Mouse (Mus musculus) ES-Bruce4 (cell line): ENCODE measurements around the gene Rnf169. TPM values are rescaled to one million over a fixed set of nuclear protein-coding genes. Genes with fewer than 3 reads are reported as not detected.

Experiments used
- H3K27ac ChIP-seq: 2 replicates; pipeline ENCODE4 v1.5.1; 2012; ENCODE audit warnings: low read length, inconsistent platforms; ENCODE audit not compliant: insufficient read depth
- H3K27me3 ChIP-seq: 2 replicates; pipeline ENCODE4 v1.6.1; 2012; ENCODE audit warnings: mild to moderate bottlenecking, low read length, inconsistent platforms; ENCODE audit not compliant: control insufficient read depth, poor library complexity, insufficient read depth, severe bottlenecking
- H3K36me3 ChIP-seq: 2 replicates; pipeline ENCODE4 v1.6.1; 2012; ENCODE audit warnings: inconsistent platforms, mild to moderate bottlenecking, low read length, moderate library complexity; ENCODE audit not compliant: control insufficient read depth, poor library complexity, insufficient read depth, severe bottlenecking
- H3K4me1 ChIP-seq: one replicate; pipeline ENCODE4 v1.8.1; 2011; ENCODE audit warnings: low read length; ENCODE audit not compliant: control insufficient read depth, insufficient read depth
- H3K4me3 ChIP-seq: 2 replicates; pipeline ENCODE4 v1.5.1; 2011; ENCODE audit warnings: low read depth, mild to moderate bottlenecking, low read length
- H3K9ac ChIP-seq: 2 replicates; pipeline ENCODE4 v1.6.1; 2012; ENCODE audit warnings: low read depth, mild to moderate bottlenecking, inconsistent platforms; ENCODE audit not compliant: poor library complexity, severe bottlenecking
- H3K9me3 ChIP-seq: replicated peaks from 2 replicates; pipeline ENCODE4 v1.6.1; 2012; ENCODE audit warnings: mild to moderate bottlenecking, low read length, inconsistent platforms; ENCODE audit not compliant: control insufficient read depth, poor library complexity, insufficient read depth, severe bottlenecking
- CTCF ChIP-seq: IDR thresholded peaks from one replicate; pipeline ENCODE4 v1.8.1; 2011; ENCODE audit warnings: low read depth, low read length
- EP300 ChIP-seq: IDR thresholded peaks from 2 replicates; pipeline ENCODE4 v1.6.1; 2011; ENCODE audit warnings: low read depth, low read length; ENCODE audit not compliant: insufficient read depth
- POLR2A ChIP-seq: IDR thresholded peaks from one replicate; pipeline ENCODE4 v1.8.1; 2011; ENCODE audit warnings: low read length; ENCODE audit not compliant: insufficient read depth
- polyA plus RNA-seq: library from polyadenylated mRNA; stranded (reverse); fragments of >200 nt; gene quantifications from 2 replicates; pipeline ENCODE4 v1.2.4, GENCODE M21; 2011; ENCODE audit warnings: low read depth; ENCODE audit not compliant: missing spikeins, insufficient read depth, insufficient read length

Gene Rnf169
- polyA plus RNA-seq, 1 experiment, result 56.4 TPM

DNA sequence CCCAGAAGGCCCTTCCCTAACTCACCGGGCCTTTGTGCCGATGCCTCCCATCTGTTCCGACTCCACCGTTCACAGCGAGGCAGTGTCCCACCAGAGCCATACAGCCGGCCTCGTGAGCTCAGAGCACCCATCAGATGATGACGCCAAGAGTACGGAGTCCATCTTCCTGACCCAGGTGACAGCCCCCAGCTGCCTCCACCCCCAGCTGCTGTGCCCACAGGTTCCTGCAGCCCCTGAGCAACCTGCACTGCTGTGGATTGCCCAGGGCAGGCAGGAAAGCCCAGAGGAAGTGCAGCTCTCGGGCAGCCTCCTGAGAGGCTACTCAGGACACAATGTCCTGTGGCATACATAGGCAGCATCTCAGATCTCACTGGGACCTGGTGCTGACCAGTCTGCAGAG, 65.9 kb downstream of the Rnf169 start:
- Histone ChIP-seq H3K27me3 (no peaks in the 10 kb centered on the region), H3K4me1 (peaks cover 2% of the 10 kb centered on the region), H3K27ac (no peak overlapping the region), H3K9ac (no peak overlapping the region), H3K4me3 (no peak overlapping the region), H3K9me3 (no peaks in the 10 kb centered on the region), H3K36me3 (no peaks in the 10 kb centered on the region)
- no peak for TF ChIP-seq POLR2A
- no peak for TF ChIP-seq CTCF
- TF ChIP-seq EP300, result no peak

GRCm38 (mm10) chr7:99911038-99911437, 69.2 kb downstream of the Rnf169 start:
- no peak overlapping the region for H3K9ac ChIP-seq
- H3K4me1 ChIP-seq, result no peaks in the 10 kb centered on the region
- H3K27me3 ChIP-seq, result no peaks in the 10 kb centered on the region
- no peaks in the 10 kb centered on the region for H3K9me3 ChIP-seq
- no peak overlapping the region for H3K27ac ChIP-seq
- H3K4me3 ChIP-seq, result no peak overlapping the region
- H3K36me3 ChIP-seq, result no peaks in the 10 kb centered on the region
- TF ChIP-seq EP300 (no peak), POLR2A (no peak), CTCF (no peak)

GRCm38 (mm10) chr7:99907463-99907862, 72.8 kb downstream of the Rnf169 start:
- TF ChIP-seq POLR2A (no peak), EP300 (no peak), CTCF (no peak)
- H3K4me1 ChIP-seq, result no peaks in the 10 kb centered on the region
- H3K9ac ChIP-seq, result no peak overlapping the region
- H3K27me3 ChIP-seq, result no peaks in the 10 kb centered on the region
- H3K36me3 ChIP-seq, result no peaks in the 10 kb centered on the region
- H3K4me3 ChIP-seq, result no peak overlapping the region
- H3K9me3 ChIP-seq, result no peaks in the 10 kb centered on the region
- H3K27ac ChIP-seq, result no peak overlapping the region

- no peaks in the 10 kb centered on the region for H3K9me3 ChIP-seq
- no peak overlapping the region for H3K9ac ChIP-seq
- no peak overlapping the region for H3K27ac ChIP-seq
- H3K4me3 ChIP-seq, result no peak overlapping the region
- TF ChIP-seq EP300, result no peak
- TF ChIP-seq POLR2A, result no peak
- TF ChIP-seq CTCF, result no peak
- no peaks in the 10 kb centered on the region for H3K27me3 ChIP-seq
- no peaks in the 10 kb centered on the region for H3K4me1 ChIP-seq
- no peaks in the 10 kb centered on the region for H3K36me3 ChIP-seq
Observed at GRCm38 (mm10) chr7:99906346-99906745, 73.9 kb downstream of the Rnf169 start.

- Histone ChIP-seq H3K9me3 (no peaks in the 10 kb centered on the region), H3K27me3 (no peaks in the 10 kb centered on the region), H3K9ac (no peak overlapping the region), H3K36me3 (no peaks in the 10 kb centered on the region), H3K4me3 (no peak overlapping the region), H3K27ac (no peak overlapping the region), H3K4me1 (no peaks in the 10 kb centered on the region)
- TF ChIP-seq POLR2A, result no peak
- no peak for TF ChIP-seq EP300
- TF ChIP-seq CTCF, result no peak
Observed at GRCm38 (mm10) chr7:99904421-99905005, 75.7 kb downstream of the Rnf169 start.

DNA sequence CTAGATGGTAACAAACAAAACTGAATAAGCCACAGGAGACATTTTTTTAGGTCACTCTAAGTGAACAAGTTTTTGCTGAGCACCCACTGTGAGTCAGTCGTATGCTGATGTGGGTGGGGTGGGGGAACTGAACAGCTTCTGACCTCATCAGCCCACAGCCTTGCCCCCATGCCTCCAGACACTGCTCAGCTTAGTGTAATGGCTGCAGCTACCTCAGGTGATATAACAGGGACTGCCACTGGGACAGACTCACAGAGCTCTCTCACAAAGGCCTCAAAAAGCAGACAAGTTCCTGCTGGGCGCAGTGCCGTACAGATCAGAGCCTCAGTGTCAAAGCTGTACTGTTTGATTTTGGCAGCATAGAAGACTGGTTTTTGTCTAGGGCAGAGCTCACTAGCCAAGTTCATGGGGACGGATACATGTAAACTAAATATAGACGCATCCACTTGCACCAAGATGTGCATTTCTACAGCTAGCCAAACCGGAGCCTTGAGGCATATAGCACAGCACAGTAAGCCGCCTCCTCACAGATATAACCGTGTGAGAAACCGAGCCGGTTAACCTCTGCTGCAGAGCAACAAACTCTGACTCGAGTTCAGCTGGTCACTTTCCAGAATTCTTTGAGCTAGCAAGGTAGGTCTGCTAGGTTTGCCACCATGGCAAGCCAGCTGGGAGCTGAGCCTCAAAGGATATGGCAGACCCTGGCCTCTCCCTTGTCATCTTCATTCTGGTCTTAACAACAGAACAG, 77.2 kb downstream of the Rnf169 start:
- TF ChIP-seq EP300 (no peak), POLR2A (no peak), CTCF (no peak)
- Histone ChIP-seq H3K36me3 (no peaks in the 10 kb centered on the region), H3K27me3 (no peaks in the 10 kb centered on the region), H3K27ac (no peak overlapping the region), H3K9me3 (no peaks in the 10 kb centered on the region), H3K9ac (no peak overlapping the region), H3K4me1 (no peaks in the 10 kb centered on the region), H3K4me3 (no peak overlapping the region)
